Mouse (Mus musculus) 3134 (cell line): ENCODE measurements around the gene Ces3b.
A peak's percentile ranks its signal among the peaks of the same experiment; 100 is the strongest.
"Not testable (repeated sequence)": the region's sequence is repeated elsewhere in the genome, so short reads cannot be mapped to it uniquely, and the experiment has no call there.

Experiments used
- DNase-seq: peaks from one replicate; pipeline ENCODE4 v3.0.0-alpha.2; 2011; ENCODE audit warnings: low spot score; ENCODE audit not compliant: insufficient read length; ENCODE audit errors: extremely low read depth

Gene Ces3b

GRCm38 (mm10) chr8:105083449-105084050 lies at the start of gene Ces3b:
Gene Ces3b (plus strand): TSS chr8:105083753.
- no peak for DNase-seq

DNA sequence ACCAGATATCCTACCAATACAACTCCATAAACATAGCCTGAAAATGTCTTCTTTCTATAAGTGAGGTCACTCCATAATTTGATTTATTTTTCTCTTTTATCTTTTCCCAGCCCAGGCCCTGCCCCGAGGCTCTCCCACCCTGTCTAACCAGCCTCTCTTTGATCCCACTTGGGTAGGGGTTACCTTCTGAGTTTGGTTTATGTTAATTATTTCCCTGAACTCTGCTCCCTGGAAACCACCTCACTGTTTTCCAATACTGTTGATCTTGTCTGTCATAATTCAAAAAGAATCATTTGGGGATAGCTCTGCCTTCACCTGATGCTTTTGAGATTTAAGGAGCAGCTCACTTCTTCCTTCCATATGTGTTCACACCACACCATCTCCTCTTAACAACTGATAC lies 40.0 kb upstream of the Ces3b start:
- no peak for DNase-seq

GRCm38 (mm10) chr8:105045824-105046401 lies 37.6 kb upstream of the Ces3b start:
- DNase-seq, result no peak

DNA sequence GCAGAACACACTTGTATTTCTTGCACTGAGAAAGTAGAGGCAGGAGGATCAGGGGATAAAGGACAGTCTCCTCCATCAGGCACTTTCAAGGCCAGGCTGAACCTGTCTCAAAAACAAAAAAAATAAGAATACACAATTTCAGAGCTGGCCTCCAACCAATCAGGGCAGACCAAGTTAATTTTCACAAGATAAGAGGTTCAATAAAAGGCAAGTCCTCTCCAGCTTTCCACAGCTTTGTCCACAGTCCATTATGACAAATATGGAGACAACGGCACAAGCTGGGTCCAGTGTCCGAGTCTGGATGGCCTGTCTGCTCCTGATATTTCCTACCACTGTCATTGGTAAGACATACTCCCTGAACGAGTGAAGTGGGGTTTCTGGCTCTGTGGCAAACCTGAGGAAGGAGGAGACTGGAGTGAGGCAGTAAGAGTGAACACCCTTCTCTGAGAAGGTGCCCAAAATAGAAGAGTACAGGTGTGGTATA lies 35.1 kb upstream of the Ces3b start, which contains the start of gene Ces3a:
TSS of gene Ces3a (plus strand) at position 231 of the 484 bp plus-strand sequence.
- no peak for DNase-seq

- DNase-seq, result no peak
Measured at GRCm38 (mm10) chr8:105056211-105056610, 27.3 kb upstream of the Ces3b start.

- no peak for DNase-seq
Measured at GRCm38 (mm10) chr8:105060056-105060455, 23.5 kb upstream of the Ces3b start.

GRCm38 (mm10) chr8:105066761-105067160 lies 16.8 kb upstream of the Ces3b start:
- DNase-seq, result peak; percentile 4

- not testable (repeated sequence) for DNase-seq
Measured at GRCm38 (mm10) chr8:105067905-105068304, 15.6 kb upstream of the Ces3b start.

DNA sequence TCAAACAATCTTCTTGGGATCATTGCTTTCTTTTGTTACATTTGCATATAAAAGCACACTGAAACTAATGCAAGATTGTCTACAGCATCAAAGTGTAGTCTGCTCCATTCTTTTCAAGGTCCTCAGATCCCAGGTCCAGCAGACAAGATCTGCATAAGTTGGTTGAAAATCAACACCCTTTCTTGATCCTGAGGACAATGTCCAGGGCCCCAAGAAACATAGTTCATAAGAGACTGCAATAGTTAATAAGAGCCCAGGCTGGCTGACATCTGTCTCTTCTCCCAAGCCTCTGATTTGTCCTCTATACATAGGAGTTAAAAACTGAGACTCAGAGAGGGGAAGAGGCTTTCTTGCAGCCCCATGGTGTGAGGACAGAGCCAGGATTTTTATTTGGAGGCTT lies 14.6 kb upstream of the Ces3b start:
- no peak for DNase-seq

GRCm38 (mm10) chr8:105076601-105077000 lies 7.0 kb upstream of the Ces3b start:
- no peak for DNase-seq

DNA sequence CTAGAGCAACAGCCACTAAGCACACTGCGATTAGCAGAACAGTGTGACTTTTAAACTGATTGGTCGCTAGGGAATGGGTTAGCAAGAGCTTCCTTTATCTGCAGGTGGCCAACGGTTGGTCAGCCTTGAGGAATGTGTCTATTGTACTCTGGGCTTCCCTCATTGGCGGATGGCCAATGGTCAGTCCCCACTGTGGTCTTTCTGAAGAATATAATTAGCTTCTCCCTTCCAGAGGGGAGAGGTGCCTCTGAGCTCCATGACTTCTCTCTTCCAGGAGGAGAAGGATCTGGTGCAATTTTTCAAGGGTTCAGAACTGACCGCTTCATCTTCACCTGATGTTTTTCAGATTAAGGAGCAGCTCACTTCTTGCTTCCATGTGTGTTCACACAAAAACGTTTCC lies 6.5 kb upstream of the Ces3b start:
- no peak for DNase-seq

- DNase-seq, result no peak
Measured at GRCm38 (mm10) chr8:105078591-105078990, 5.0 kb upstream of the Ces3b start.

DNA sequence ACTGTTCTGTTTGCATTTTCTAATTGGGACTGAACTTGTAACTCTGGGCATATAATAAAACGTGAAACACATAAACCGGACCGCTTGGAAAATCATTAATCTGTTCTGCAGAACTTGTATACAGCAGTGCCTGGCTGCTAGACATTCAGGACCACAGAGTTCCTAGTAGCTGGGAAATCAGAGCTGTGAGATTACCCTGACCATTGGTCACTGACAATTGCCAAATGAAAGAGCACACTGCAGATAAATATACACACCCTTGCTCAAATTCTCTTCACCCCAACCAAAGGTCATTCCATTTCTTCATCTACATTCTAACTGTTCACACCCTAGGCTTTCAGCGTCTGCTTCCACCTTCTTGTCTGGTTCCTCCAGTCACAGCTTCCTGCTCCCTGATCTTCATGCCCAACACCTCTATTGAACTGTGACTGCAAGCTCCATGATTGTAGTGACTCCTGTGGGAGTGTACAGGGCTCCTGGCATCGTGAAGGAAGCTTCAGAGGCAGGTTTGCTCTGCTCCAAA lies 2.7 kb upstream of the Ces3b start:
- DNase-seq, result no peak

- DNase-seq, result not testable (repeated sequence)
Measured at GRCm38 (mm10) chr8:105088166-105088565, 4.6 kb downstream of the Ces3b start.

DNA sequence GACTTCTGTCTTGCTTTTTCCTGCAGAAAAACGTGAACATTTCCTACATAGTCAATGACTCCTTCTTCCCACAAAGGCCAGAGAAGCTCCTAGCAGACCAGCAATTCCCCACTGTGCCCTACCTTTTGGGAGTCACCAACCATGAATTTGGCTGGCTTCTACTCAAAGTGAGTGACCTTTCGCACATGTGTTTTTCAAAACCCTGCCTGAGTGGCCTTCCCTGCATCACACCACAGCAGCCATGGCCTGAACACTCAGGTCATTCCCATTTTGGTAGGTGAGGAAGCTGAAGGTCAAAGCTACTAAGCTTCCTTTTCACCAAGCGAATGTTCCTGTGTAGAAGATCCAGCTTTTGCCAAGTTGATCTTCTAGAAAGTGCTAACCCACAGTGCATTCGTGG lies 5.0 kb downstream of the Ces3b start:
- DNase-seq, result no peak

DNA sequence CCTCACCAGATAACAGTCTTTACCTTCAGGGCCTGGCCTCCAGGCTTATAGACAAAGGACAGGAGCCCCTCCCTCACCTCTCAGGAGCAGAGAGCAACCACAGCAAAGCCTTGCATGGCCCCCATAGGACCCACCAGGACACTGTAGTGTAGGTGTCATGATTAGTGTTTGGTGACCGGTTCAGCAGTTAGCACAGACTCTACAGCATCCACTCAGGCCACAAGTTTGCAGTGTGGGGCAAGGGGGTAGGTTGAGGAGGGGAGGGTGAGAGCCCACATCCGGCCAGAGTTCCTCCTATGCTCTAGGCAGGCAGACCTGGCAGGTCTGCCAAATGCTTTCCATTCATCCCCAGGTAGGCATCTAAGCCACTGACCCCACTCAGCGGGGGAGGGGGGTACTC lies 10.4 kb downstream of the Ces3b start:
- DNase-seq, result no peak

DNA sequence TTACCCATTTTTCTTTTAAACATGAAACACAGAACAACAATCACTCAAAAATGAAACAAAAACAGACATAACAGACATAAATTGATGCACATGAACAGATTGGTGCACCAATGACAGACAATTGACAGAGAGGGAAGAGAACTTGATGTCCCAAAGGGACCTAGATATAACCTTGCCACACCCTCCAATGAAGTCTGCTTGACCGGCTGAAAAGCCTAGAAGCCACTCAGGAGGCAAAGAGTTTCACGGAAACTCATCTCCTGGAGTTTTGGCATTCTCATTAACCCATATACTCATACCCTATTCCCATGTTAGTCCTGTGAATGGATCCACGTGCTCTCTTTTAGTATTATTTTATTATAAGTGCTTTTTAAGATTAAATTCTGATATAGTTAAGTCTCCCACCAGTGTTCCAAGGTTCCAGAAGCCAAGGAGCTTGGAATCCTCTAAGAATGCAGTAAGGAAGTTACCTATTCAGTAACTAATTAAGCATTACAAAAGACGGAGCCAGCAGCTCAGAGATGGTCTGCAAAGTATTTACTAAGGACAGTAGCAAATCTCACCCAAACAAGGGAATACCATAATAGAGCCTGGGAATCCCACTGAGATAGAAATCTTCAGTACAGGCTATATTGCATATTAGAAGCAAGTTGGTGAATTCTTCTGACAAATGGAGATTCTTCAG lies 18.7 kb downstream of the Ces3b start:
- not testable (repeated sequence) for DNase-seq

DNA sequence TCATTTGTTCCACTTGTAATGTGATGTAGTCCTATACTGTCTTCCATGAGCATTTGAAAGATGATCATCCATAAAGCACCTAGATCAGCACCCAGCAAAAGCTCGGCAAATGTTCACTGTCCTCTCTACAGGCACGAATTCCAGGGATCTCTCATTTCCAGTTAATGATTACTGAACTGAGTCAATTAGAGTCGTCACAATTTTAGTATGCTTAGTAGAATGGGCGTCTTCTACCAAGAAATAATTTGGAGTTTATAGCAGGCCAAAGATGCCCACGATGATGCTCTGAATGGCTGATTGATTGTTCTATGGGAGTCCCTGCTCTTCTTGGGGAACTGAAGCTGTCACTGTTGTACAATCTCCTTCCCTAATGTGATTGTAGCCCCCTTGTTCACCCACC lies 20.1 kb downstream of the Ces3b start:
- DNase-seq, result not testable (repeated sequence)

DNA sequence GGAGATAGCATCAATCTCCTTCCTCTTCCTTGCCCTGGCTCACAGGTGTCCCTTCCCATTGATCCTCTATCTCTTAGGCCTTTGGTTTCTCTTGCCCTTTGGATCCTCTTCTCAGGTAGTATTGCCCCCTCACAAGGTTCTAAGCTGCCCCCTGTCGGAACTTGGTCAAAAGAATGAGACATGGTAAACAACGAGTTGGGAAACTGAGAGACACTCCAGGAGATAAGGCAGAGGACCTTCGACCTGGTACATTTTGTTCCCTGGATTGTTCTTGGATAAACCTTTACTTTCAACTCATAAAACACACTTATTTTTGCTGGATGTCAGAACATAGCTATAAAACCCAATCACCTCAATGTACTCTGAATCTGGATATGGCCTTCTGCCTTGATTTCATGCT lies 20.7 kb downstream of the Ces3b start:
- no peak for DNase-seq

GRCm38 (mm10) chr8:105129864-105130263 lies 46.3 kb downstream of the Ces3b start:
- DNase-seq, result no peak

DNA sequence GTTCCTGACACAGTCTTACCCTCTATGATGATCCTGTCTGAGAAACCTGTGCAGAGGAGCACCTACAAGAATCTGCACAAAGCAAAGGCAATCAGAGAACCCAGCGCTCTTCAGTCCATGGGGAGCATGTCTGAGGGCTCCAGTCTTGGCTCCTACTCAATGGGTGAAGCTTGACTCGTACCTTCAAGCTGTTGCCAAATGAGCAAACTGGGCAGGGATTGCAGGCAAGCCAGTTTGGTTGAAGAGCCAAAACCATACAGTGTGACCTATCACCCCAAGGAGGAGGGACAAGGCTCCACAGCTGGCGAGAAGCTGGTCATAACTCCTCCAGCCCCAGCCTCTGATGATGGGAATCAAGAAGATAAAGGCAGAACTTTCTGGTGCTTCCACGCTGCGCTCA lies 48.0 kb downstream of the Ces3b start, which contains the start of gene Ces4a:
TSS of gene Ces4a (plus strand) at position 292 of the 400 bp plus-strand sequence.
- DNase-seq, result no peak

DNA sequence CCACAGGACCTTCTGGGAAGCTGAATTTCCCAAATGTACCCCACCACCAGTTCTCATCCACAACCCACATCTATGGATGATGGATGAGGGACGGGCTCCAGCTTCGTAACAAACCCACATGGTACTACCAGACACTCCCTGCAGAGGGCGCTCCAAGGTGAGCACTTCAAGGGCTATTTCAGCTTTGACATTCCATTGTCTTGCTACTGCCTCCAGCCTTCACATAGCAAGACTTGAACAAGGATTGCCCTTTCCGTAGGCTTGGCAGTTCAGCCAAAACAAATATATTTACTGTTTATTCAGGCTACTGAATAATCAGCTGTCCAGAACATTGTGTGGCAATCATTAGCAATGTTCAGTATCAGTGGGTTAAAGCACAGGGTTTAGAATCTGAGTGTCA lies 54.9 kb downstream of the Ces3b start:
- DNase-seq, result no peak
